Mouse (Mus musculus) R1 (cell line): ENCODE measurements around the gene Nf1.
A peak's percentile ranks its signal among the peaks of the same experiment; 100 is the strongest.

ENCODE experiments used
- DNase-seq: peaks from one replicate; pipeline ENCODE4 v3.0.0-alpha.2; 2018; ENCODE audit warnings: low read depth, low spot score

Nf1 gene

DNA sequence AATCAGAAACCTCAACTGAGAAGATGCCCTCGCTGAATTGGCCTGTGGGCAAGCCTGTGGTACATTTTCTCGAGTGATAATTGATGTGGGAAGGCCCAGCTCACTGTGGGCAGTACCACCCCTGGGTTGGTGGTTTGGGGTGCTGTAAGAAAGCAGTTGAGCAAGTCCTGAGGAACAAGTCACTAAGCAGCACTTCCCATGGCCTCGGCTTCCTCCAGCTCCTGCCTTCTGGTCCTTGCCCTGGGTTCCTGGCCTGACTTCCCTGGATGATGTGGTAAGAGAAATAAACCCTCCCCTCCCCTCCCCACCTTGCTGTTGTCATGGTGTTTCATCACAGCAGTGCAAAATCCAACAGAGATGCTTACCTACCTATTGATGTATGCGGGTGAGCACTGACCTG lies 11.4 kb upstream of the Nf1 start:
- no peak for DNase-seq

DNA sequence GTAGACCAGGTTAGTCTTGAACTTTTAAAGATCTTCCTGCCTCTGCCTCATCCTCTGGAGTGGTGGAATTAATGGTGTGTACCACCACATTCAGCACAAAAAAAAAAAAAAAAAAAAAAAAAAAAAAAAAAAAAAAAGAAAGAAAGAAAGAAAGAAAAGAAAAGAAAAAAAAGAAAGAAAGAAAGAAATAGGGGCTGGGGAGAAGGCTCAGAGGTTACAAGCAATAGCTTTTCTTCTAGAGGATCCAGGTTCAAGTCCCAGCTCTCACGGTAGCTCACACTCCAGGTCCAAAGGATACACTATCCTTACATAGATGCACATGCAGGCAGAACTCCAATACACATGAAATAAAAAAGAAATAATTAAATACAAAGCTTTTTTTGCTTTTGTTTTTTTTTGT lies 9.9 kb upstream of the Nf1 start:
- DNase-seq: no peak

- no peak for DNase-seq
Observed at GRCm38 (mm10) chr11:79335077-79335476, 4.4 kb upstream of the Nf1 start.

GRCm38 (mm10) chr11:79336722-79337267 lies 2.7 kb upstream of the Nf1 start:
- peak; percentile 72 for DNase-seq

DNA sequence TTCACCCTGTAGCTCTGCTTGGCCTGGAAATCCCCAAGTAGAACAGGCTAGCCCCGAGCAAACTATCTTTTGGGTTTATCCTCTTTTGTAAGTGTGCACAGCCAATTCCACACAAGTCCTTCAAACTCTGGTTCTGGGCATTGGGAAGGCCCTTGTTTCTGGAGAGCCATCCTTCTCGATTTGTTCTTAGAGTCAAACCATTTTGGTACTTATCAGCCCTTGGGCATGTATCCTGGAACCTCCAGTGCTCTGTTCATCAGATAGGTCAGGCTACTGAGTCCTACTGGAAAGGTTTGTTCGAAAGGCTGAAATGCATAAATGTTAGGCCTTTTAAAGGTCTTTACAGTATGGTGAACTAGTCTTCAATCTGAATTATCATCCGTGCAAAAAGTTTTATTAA lies 872 bp upstream of the Nf1 start:
- DNase-seq: no peak

DNA sequence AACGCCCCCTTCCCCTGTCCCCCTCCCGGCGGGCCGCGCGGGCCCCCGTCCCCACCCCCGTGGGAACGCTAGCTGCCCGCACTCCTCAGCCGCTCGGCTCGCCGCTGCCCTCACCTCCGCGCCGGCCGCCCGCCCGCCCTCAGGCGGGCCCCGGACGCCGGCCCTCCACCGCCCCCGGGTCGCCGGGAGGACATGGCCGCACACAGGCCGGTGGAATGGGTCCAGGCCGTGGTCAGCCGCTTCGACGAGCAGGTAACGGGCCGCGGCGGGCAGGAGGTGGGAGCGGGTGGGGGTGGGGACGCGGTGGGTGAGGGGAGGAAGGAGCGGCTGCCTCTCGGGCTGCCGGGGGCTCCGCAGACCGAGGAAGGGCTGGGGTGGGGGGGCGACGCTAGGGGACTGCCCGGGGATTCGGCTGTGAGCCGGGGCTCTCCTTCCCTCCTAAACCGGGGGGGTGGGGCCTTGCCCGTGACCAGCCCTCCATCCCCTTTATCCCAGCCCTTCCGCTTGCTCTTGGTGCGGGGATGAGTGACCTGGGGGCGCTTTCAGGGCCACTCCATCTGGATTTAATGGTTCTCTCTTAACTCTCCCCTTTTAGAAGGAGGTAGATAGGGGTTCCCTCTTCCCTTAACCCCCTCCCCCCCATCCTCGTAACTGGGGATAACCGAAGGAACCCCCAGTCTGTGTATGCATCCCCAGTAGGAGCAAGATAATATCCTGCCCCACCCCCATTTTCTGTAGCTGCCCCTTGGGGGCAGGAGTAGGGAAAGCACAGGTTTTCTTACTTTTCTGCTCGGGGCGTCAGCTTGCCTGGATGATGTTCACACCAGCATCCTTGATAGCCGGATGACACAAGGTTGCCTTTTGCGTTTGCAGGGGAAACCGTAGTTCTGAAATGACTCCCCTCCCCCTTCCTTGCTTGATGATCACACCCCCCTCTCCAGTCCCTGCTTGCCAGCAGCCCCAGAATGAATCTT lies 602 bp downstream of the Nf1 start:
- DNase-seq: peak; percentile 69

GRCm38 (mm10) chr11:79356995-79357394 lies 17.5 kb downstream of the Nf1 start:
- DNase-seq: no peak

DNA sequence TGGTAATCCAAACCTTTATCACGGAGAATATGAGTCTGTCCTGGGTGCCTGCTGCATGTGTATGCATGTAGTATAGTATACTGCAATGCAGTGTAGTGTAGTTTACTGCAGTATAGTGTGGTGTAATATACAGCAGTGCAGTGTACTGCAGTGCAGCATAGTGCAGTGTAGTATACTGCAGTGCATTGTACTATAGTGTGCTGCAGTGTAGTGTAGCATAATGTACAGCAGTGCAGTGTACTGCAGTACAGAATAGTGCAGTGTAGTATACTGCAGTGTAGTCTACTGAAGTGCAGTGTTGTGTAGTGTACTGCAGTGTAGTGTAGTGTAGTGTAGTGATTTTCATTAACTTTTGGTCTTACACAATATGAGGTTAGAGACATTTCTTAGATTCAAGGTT lies 17.9 kb downstream of the Nf1 start:
- no peak for DNase-seq

DNA sequence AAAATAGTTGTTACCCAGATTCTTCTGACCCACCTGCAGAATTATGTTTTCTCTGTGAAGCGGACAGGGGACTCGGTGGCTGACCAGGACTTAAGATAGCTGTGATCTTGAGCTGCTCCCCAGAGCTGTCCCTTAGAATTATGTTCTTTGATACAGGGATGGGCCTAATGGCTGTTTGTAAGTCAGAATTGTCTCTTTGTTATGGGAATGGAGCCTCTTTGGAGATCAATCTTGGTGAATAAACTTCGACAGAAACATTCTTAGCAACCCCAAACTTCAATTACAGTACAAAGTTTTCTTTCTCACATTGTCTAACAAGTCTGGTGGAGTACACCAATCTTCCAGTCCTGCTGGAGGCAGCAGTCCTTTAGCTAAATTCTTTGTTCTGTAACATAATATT lies 25.5 kb downstream of the Nf1 start:
- peak; percentile 47 for DNase-seq

DNA sequence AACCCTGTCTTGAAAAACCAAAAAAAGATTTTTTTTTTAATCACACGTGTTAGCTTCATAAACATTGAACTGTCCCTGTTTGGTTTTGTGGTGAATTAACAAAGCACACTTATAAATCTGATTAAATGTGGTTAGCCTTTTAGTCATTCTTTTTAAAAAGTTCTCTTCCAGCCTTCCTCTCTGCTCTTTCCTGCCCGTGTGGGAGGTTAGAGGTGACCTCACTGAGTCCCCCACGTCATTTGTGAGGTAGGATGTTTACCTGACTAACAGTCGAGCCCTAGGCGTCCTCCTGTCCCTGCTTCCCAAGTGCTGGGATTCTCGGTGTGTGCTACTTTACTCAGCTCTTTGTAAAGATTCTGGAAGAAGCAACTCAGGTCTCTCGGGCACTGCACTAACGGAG lies 26.8 kb downstream of the Nf1 start:
- no peak for DNase-seq

DNA sequence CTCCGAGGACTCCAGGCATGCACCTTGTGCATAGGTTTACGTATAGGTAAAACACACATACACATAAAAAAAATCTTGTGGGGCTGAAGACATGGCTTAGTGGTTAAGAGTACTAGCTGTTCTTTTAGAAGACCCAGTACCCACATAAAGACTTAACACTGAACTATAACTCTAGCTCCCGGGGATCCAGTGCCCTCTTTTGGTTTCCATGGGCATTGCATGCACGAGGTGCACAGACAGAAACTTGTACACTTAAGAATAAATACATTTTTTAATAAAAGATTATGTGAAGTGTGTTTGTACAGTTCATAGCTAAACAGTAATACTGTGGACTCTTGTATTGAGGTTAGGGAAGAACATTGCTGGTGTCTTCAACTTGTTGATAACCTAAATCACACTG lies 33.5 kb downstream of the Nf1 start:
- DNase-seq: peak; percentile 49

- peak; percentile 82 for DNase-seq
Observed at GRCm38 (mm10) chr11:79398336-79398735, 58.8 kb downstream of the Nf1 start.

GRCm38 (mm10) chr11:79403625-79404319 lies 64.3 kb downstream of the Nf1 start:
- no peak for DNase-seq

- no peak for DNase-seq
Observed at GRCm38 (mm10) chr11:79413761-79414513, 74.4 kb downstream of the Nf1 start.

- DNase-seq: no peak
Observed at GRCm38 (mm10) chr11:79422496-79422895, 83.0 kb downstream of the Nf1 start.

GRCm38 (mm10) chr11:79426571-79426970 lies 87.1 kb downstream of the Nf1 start:
- peak; percentile 51 for DNase-seq

GRCm38 (mm10) chr11:79427638-79428037 lies 88.1 kb downstream of the Nf1 start:
- peak; percentile 94 for DNase-seq

- DNase-seq: no peak
Observed at GRCm38 (mm10) chr11:79435252-79435651, 95.8 kb downstream of the Nf1 start.

- DNase-seq: no peak
Observed at GRCm38 (mm10) chr11:79448361-79448760, 108.9 kb downstream of the Nf1 start.

- no peak for DNase-seq
Observed at GRCm38 (mm10) chr11:79452966-79453365, 113.5 kb downstream of the Nf1 start.

DNA sequence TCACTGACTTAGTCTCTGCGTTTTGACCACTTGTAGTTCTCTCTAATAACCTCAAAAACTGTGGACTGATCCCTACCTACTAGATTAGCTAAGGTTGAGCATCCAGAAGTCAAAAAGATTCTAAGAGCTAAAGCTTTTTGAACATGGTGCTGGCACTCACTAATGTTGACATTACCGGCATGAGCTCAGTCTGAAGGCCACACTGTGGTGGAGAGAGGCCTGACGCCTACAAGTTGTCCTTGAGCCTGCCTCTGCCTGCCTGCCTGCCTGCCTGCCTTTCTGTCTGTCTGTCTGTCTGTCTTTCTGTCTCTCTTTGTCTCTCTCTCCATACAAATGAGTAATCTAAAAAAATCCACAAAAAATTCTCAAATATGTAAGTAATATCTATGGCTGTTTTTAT lies 118.4 kb downstream of the Nf1 start:
- no peak for DNase-seq

- DNase-seq: no peak
Observed at GRCm38 (mm10) chr11:79459846-79460245, 120.4 kb downstream of the Nf1 start.
